Mouse (Mus musculus): Measurements from ENCODE around the gene Fbrsl1. TPM values are rescaled to one million over a fixed set of nuclear protein-coding genes. Genes with fewer than 3 reads are reported as not detected.
A peak's percentile ranks its signal among the peaks of the same experiment; 100 is the strongest.

Fbrsl1 gene
- polyA plus RNA-seq, 1 experiment from 2014 or later = 22.0 TPM

DNA sequence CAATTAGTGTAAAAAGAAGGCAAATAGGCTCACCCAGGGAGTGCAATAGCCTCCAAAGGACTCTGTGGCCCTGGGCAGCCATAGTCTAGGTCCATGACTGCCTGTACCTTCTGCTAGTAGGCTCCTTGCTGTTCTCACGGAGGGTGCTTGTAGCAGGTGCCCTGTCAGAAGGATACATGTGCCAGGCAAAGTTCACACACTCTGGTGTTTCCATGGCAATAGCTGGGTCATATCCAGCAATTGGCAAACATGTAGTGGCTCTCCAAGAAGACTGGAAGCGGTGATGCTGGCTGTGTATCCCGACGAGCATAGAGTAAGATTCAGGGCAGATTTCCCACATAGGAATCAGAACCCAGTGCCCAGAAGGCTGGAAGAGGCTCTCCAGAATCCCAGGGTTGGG lies 20.0 kb upstream of the Fbrsl1 start:
- H3K4me2 ChIP-seq (ENCODE audit: low read length) = no peak overlapping the region
- no peak overlapping the region for H3K4me3 ChIP-seq (replicated peaks; ENCODE audit: low read depth, low read length)
- no peaks in the 10 kb centered on the region for H3K27me3 ChIP-seq (ENCODE audit: control insufficient read depth, insufficient read depth, low read length)
- H3K36me3 ChIP-seq (ENCODE audit: control insufficient read depth, insufficient read depth, low read length) = no peaks in the 10 kb centered on the region
- WGBS = 85% methylated on average over 4 of the region's 4 CpGs
- no peaks in the 10 kb centered on the region for H3K9me3 ChIP-seq (ENCODE audit: control insufficient read depth, low read length)
- H3K4me1 ChIP-seq (ENCODE audit: control insufficient read depth, insufficient read depth, low read length) = 0 out of 2 replicates have a peak, but pooled peaks cover 10% of the 10 kb centered on the region
- ATAC-seq (ENCODE audit: low FRiP score, low TSS enrichment) (no peak), DNase-seq (no peak)
- H3K27ac ChIP-seq (replicated peaks; ENCODE audit: low read depth, low read length) = no peak overlapping the region
- no peak overlapping the region for H3K9ac ChIP-seq (replicated peaks; ENCODE audit: low read length)

- no peak overlapping the region for H3K9ac ChIP-seq (replicated peaks; ENCODE audit: low read length)
- no peaks in the 10 kb centered on the region for H3K9me3 ChIP-seq (ENCODE audit: control insufficient read depth, low read length)
- no peaks in the 10 kb centered on the region for H3K36me3 ChIP-seq (ENCODE audit: control insufficient read depth, insufficient read depth, low read length)
- no peak overlapping the region for H3K4me2 ChIP-seq (ENCODE audit: low read length)
- 75% methylated on average over 6 of the region's 6 CpGs for WGBS
- ATAC-seq (ENCODE audit: low FRiP score, low TSS enrichment) = no peak
- H3K27ac ChIP-seq (replicated peaks; ENCODE audit: low read depth, low read length) = no peak overlapping the region
- no peaks in the 10 kb centered on the region for H3K27me3 ChIP-seq (ENCODE audit: control insufficient read depth, insufficient read depth, low read length)
- no peak for DNase-seq
- H3K4me1 ChIP-seq (ENCODE audit: control insufficient read depth, insufficient read depth, low read length) = 0 out of 2 replicates have a peak, but pooled peaks cover 9% of the 10 kb centered on the region
- no peak overlapping the region for H3K4me3 ChIP-seq (replicated peaks; ENCODE audit: low read depth, low read length)
Measured at GRCm38 (mm10) chr5:110467725-110468124, 19.4 kb upstream of the Fbrsl1 start.

DNA sequence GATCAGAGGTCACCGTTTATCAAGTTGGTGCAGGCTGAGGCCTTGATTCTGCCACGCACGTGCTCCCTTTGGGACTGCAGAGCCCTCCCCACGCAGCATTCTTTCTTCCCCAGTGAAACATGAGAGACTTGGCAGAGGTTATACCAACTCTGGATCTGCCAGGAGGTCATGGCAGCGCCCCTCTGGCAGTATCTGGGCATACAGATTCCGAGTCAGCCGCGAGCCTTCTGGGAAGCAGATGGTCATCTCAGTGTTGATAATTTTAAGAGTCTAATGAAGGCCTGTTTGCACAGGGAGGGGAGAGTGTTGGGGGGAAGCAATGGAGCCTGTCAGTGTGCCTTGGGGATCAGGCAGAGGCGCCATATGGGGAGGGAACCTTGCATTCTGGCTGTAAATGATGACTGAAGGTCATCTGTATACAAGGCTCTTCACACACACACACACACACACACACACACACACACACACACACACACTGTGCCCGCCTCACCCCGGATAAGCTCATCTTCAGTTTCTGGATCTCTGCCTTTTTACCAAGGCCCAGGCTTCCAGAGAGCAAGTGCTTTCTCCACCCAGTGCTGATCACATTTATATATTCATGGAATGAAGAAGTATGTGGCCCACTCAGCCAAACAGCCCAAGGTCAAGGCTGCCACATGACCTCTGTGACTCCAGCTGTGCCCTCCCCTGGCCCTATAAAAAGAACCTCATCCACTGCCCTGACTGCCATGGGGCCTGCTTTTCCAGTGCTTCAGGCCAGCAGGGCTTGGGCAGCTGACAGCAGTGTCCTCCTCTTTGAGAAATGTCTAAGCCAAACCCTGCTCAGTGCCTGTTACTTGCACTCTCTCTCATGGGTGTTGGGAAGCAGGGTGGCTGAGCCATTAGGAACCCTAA lies 18.5 kb upstream of the Fbrsl1 start:
- H3K9ac ChIP-seq (replicated peaks; ENCODE audit: low read length) = no peak overlapping the region
- ATAC-seq (ENCODE audit: low FRiP score, low TSS enrichment) = peak; percentile 31; the same call in 1 of the 2 replicates
- 54% methylated on average over 11 of the region's 11 CpGs for WGBS

DNA sequence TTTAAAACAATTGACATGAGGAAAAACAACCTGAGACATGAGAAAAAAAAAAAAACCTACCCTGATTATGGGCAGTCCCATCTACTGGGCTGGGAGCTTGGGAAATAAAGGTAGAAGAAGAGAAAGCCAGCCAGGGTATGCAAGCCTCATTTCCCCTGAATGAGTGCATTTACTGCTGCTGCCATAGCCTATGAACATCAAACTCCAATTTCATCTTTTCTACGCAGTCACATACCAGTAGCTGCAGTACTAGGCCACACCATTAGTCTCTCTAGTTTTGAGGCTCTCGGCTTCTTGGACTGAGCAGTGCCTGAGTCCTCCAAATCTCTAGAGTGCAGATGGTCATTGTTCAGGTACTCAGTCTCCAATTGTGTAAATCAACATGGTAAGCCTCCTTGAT lies 14.3 kb upstream of the Fbrsl1 start:
- WGBS = 90% methylated on average over 2 of the region's 2 CpGs
- no peak overlapping the region for H3K4me2 ChIP-seq (ENCODE audit: low read length)
- no peaks in the 10 kb centered on the region for H3K4me1 ChIP-seq (ENCODE audit: control insufficient read depth, insufficient read depth, low read length)
- no peak for ATAC-seq (ENCODE audit: low FRiP score, low TSS enrichment)
- no peak overlapping the region for H3K4me3 ChIP-seq (replicated peaks; ENCODE audit: low read depth, low read length)
- no peak overlapping the region for H3K27ac ChIP-seq (replicated peaks; ENCODE audit: low read depth, low read length)
- no peaks in the 10 kb centered on the region for H3K27me3 ChIP-seq (ENCODE audit: control insufficient read depth, insufficient read depth, low read length)
- no peaks in the 10 kb centered on the region for H3K9me3 ChIP-seq (ENCODE audit: control insufficient read depth, low read length)
- H3K36me3 ChIP-seq (ENCODE audit: control insufficient read depth, insufficient read depth, low read length) = no peaks in the 10 kb centered on the region
- no peak for DNase-seq
- no peak overlapping the region for H3K9ac ChIP-seq (replicated peaks; ENCODE audit: low read length)

More for the DNA sequence above, 18.5 kb upstream of the Fbrsl1 start:
- H3K4me2 ChIP-seq (ENCODE audit: low read length) = no peak overlapping the region
- no peak overlapping the region for H3K27ac ChIP-seq (replicated peaks; ENCODE audit: low read depth, low read length)
- H3K27me3 ChIP-seq (ENCODE audit: control insufficient read depth, insufficient read depth, low read length) = no peaks in the 10 kb centered on the region
- no peaks in the 10 kb centered on the region for H3K9me3 ChIP-seq (ENCODE audit: control insufficient read depth, low read length)
- DNase-seq = peak; percentile 35
- H3K4me1 ChIP-seq (ENCODE audit: control insufficient read depth, insufficient read depth, low read length) = no peaks in the 10 kb centered on the region
- H3K36me3 ChIP-seq (ENCODE audit: control insufficient read depth, insufficient read depth, low read length) = no peaks in the 10 kb centered on the region
- no peak overlapping the region for H3K4me3 ChIP-seq (replicated peaks; ENCODE audit: low read depth, low read length)

GRCm38 (mm10) chr5:110458936-110459335 lies 10.6 kb upstream of the Fbrsl1 start:
- no peak overlapping the region for H3K4me2 ChIP-seq (ENCODE audit: low read length)
- H3K36me3 ChIP-seq (ENCODE audit: control insufficient read depth, insufficient read depth, low read length) = no peaks in the 10 kb centered on the region
- no peak for DNase-seq
- H3K4me3 ChIP-seq (replicated peaks; ENCODE audit: low read depth, low read length) = no peak overlapping the region
- H3K27ac ChIP-seq (replicated peaks; ENCODE audit: low read depth, low read length) = peak overlapping the region; percentile 32; the same call in 1 of the 2 replicates
- no peak overlapping the region for H3K9ac ChIP-seq (replicated peaks; ENCODE audit: low read length)
- WGBS = 71% methylated on average over 3 of the region's 3 CpGs
- H3K27me3 ChIP-seq (ENCODE audit: control insufficient read depth, insufficient read depth, low read length) = no peaks in the 10 kb centered on the region
- no peak for ATAC-seq (ENCODE audit: low FRiP score, low TSS enrichment)
- no peaks in the 10 kb centered on the region for H3K4me1 ChIP-seq (ENCODE audit: control insufficient read depth, insufficient read depth, low read length)
- H3K9me3 ChIP-seq (ENCODE audit: control insufficient read depth, low read length) = no peaks in the 10 kb centered on the region

DNA sequence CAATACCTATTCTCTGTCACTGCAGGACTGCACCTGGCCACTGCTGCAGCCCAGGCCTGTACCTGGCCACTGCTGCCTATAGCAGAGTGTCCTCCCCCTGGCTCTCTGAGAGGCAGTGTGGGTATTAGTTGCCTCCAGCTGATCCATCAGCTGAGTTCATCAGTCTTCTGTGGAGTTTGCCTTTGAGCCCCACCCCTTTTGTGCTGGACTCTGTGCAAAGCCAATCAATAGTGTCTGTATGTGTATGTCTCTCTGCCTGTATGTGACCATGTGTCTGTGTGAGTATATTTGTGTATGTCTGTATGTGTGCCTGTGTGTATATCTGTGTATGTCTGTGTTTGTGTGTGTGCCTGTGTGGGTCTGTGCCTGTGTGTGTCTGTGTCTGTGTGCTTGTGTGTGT lies 7.0 kb upstream of the Fbrsl1 start:
- Histone ChIP-seq H3K27me3 (ENCODE audit: control insufficient read depth, insufficient read depth, low read length) (no peaks in the 10 kb centered on the region), H3K27ac (replicated peaks; ENCODE audit: low read depth, low read length) (no peak overlapping the region), H3K9ac (replicated peaks; ENCODE audit: low read length) (no peak overlapping the region), H3K4me1 (ENCODE audit: control insufficient read depth, insufficient read depth, low read length) (no peaks in the 10 kb centered on the region), H3K4me3 (replicated peaks; ENCODE audit: low read depth, low read length) (no peak overlapping the region), H3K4me2 (ENCODE audit: low read length) (no peak overlapping the region), H3K36me3 (ENCODE audit: control insufficient read depth, insufficient read depth, low read length) (no peaks in the 10 kb centered on the region), H3K9me3 (ENCODE audit: control insufficient read depth, low read length) (no peaks in the 10 kb centered on the region)
- no peak for DNase-seq
- ATAC-seq (ENCODE audit: low FRiP score, low TSS enrichment) = no peak

DNA sequence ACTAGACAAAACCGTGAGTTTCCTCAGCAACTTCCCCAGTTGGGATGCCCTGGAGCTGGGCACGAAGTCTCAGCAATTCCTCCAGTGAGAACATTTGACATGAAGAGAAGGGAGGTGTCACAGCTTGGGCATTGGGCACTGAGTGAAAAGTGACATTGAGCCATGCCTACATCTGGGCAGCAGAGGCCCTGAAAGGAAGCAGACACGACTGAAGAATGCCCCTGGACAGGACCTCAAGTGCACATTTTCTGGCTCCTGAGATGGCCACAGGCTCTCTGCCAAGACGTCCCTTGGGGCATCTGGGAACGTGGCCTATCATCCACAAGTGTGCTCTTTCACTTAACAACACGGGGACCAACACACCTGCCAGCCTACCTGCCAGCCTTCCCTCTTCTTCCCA lies 991 bp upstream of the Fbrsl1 start:
- H3K4me3 ChIP-seq (replicated peaks; ENCODE audit: low read depth, low read length) = no peak overlapping the region
- no peaks in the 10 kb centered on the region for H3K36me3 ChIP-seq (ENCODE audit: control insufficient read depth, insufficient read depth, low read length)
- ATAC-seq (ENCODE audit: low FRiP score, low TSS enrichment) (no peak), DNase-seq (no peak)
- H3K9me3 ChIP-seq (ENCODE audit: control insufficient read depth, low read length) = no peaks in the 10 kb centered on the region
- peaks cover 14% of the 10 kb centered on the region for H3K4me1 ChIP-seq (ENCODE audit: control insufficient read depth, insufficient read depth, low read length)
- peak overlapping the region; percentile 80 for H3K4me2 ChIP-seq (ENCODE audit: low read length)
- 54% methylated on average over 6 of the region's 6 CpGs for WGBS
- no peak overlapping the region for H3K27ac ChIP-seq (replicated peaks; ENCODE audit: low read depth, low read length)
- H3K9ac ChIP-seq (replicated peaks; ENCODE audit: low read length) = no peak overlapping the region
- no peaks in the 10 kb centered on the region for H3K27me3 ChIP-seq (ENCODE audit: control insufficient read depth, insufficient read depth, low read length)

GRCm38 (mm10) chr5:110447720-110448435 lies 425 bp downstream of the Fbrsl1 start:
- ATAC-seq (ENCODE audit: low FRiP score, low TSS enrichment) (peak; percentile 65), DNase-seq (peak; percentile 71)
- Histone ChIP-seq H3K9me3 (ENCODE audit: control insufficient read depth, low read length) (no peaks in the 10 kb centered on the region), H3K27me3 (ENCODE audit: control insufficient read depth, insufficient read depth, low read length) (no peaks in the 10 kb centered on the region), H3K4me3 (replicated peaks; ENCODE audit: low read depth, low read length) (peak overlapping the region; percentile 79), H3K27ac (replicated peaks; ENCODE audit: low read depth, low read length) (peak overlapping the region; percentile 70), H3K4me1 (ENCODE audit: control insufficient read depth, insufficient read depth, low read length) (peaks cover 14% of the 10 kb centered on the region), H3K4me2 (ENCODE audit: low read length) (peak overlapping the region; percentile 80), H3K36me3 (ENCODE audit: control insufficient read depth, insufficient read depth, low read length) (no peaks in the 10 kb centered on the region), H3K9ac (replicated peaks; ENCODE audit: low read length) (peak overlapping the region; percentile 84)
- WGBS = under 1% methylated on average over 98 of the region's 98 CpGs
